Mouse (Mus musculus) neural tube, embryonic 15.5 days (tissue): ENCODE measurements around the gene Timp2. TPM values are rescaled to one million over a fixed set of nuclear protein-coding genes. Genes with fewer than 3 reads are reported as not detected.

Experiments
- ATAC-seq: fragments of 200-750 bp; cut with Nextera tagmentation; 2 replicates; pipeline ENCODE4 v1.8.0; 2017; ENCODE audit warnings: mild to moderate bottlenecking, moderate TSS enrichment, moderate library complexity; ENCODE audit not compliant: low FRiP score
- H3K27ac ChIP-seq: fragments of 300-500 bp; sonication (generic); replicated peaks from 2 replicates; pipeline ENCODE4 v1.5.1; 2015; ENCODE audit warnings: mild to moderate bottlenecking, inconsistent platforms
- H3K27me3 ChIP-seq: fragments of 300-500 bp; sonication (generic); replicated peaks from 2 replicates; pipeline ENCODE4 v1.6.1; 2015; ENCODE audit warnings: inconsistent platforms
- H3K36me3 ChIP-seq: fragments of 300-500 bp; sonication (generic); 2 replicates; pipeline ENCODE4 v1.6.1; 2015; ENCODE audit warnings: inconsistent platforms
- H3K4me1 ChIP-seq: fragments of 300-500 bp; sonication (generic); 2 replicates; pipeline ENCODE4 v1.6.1; 2015; ENCODE audit warnings: inconsistent platforms
- H3K4me2 ChIP-seq: fragments of 300-500 bp; sonication (generic); 2 replicates; pipeline ENCODE4 v1.6.1; 2015; ENCODE audit warnings: inconsistent platforms, mild to moderate bottlenecking, moderate library complexity
- H3K4me3 ChIP-seq: fragments of 300-500 bp; sonication (generic); replicated peaks from 2 replicates; pipeline ENCODE4 v1.5.1; 2015; ENCODE audit warnings: mild to moderate bottlenecking, inconsistent platforms
- H3K9ac ChIP-seq: fragments of 300-500 bp; sonication (generic); replicated peaks from 2 replicates; pipeline ENCODE4 v1.6.1; 2015; ENCODE audit warnings: mild to moderate bottlenecking, inconsistent platforms
- H3K9me3 ChIP-seq: fragments of 300-500 bp; sonication (generic); replicated peaks from 2 replicates; pipeline ENCODE4 v1.6.1; 2016; ENCODE audit warnings: inconsistent platforms
- WGBS: fragments of 180-500 bp; shearing (Covaris S2); methylation state at CpG from one replicate; pipeline ENCODE4 v1.1.7; 2015; ENCODE audit warnings: mixed read lengths; 5-methylcytosine and 5-hydroxymethylcytosine counted together
- polyA plus RNA-seq: library from polyadenylated mRNA; unstranded; fragments of >200 nt; fragmentation: Nextera tagmentation; extraction: Ambion mirVana; gene quantifications from 2 replicates; pipeline ENCODE4 v1.2.1, GENCODE M21; 2015

Gene Timp2
- polyA plus RNA-seq, 1 experiment from 2014 or later: 84.6 TPM

DNA sequence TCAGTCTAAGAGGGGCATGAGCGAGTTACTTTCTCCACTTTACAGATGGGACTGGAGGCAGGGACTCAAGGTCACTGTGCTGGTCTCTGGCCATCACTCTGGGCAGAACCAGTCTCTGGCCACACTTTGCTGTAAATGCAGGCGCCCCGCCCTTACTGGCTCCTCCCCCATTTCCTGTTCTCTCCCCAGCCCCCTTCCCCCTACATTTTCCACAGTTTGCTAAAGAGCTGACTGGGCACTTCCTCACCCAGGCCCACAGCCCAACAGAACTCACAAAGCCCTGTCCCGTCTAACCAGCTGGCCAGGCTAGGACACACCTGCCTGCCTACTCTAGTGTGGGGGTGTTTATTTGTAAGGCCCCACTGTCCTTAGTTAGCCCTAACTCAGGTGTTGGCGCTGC is 6.7 kb downstream of the Timp2 start:
- Histone ChIP-seq H3K4me2 (no peak overlapping the region), H3K4me1 (peaks cover 64% of the 10 kb centered on the region), H3K27me3 (no peaks in the 10 kb centered on the region), H3K27ac (no peak overlapping the region), H3K9me3 (no peaks in the 10 kb centered on the region), H3K4me3 (no peak overlapping the region), H3K36me3 (no peaks in the 10 kb centered on the region), H3K9ac (no peak overlapping the region)
- 75% methylated on average over 5 of the region's 5 CpGs for WGBS
- no peak for ATAC-seq

DNA sequence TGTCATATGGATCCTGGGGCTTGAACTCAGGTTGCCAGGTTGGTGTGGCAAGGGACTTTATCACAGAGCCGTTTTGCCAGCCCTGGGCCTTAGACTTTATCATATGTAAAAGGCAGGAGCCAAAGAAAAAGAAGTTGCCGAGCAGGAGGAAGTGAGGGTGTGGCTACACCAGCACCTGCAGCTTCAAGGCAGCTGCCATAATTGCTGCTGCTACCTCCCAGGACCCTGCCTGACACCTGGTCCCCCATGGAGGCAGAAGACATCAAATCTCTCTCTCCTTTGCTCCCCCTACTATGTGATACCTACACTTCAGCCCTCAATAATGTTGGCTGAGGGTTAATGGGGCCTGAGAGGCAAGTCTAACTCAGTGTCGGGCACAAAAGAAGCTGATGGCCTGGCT is 7.1 kb downstream of the Timp2 start:
- 52% methylated on average over 3 of the region's 3 CpGs for WGBS
- Histone ChIP-seq H3K27me3 (no peaks in the 10 kb centered on the region), H3K4me2 (no peak overlapping the region), H3K9ac (no peak overlapping the region), H3K4me1 (peaks cover 64% of the 10 kb centered on the region), H3K9me3 (no peaks in the 10 kb centered on the region), H3K27ac (no peak overlapping the region), H3K36me3 (no peaks in the 10 kb centered on the region), H3K4me3 (no peak overlapping the region)
- ATAC-seq: no peak

DNA sequence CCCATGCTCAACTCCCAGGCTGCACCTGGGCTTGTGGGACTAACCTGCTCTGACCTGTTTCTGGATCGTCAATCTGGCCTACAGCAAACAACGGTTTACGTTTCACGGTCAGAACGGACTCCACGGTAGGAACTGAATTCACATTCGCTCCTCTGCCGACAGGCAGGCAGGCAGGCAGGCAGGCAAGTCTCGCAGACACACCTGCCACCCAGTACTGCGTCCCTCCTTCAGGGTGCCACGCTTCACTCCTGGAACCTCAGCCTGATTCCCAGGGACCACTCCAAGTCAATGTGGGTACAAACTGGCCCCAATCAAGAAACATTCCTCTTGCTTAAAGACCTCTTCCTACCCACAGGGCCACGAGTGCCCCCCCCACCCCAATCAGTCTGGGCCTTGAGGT is 7.6 kb downstream of the Timp2 start:
- no peak overlapping the region for H3K27ac ChIP-seq
- no peak overlapping the region for H3K4me2 ChIP-seq
- H3K27me3 ChIP-seq: no peaks in the 10 kb centered on the region
- H3K9ac ChIP-seq: no peak overlapping the region
- H3K9me3 ChIP-seq: no peaks in the 10 kb centered on the region
- H3K4me1 ChIP-seq: peaks cover 64% of the 10 kb centered on the region
- H3K36me3 ChIP-seq: no peaks in the 10 kb centered on the region
- ATAC-seq: no peak
- H3K4me3 ChIP-seq: no peak overlapping the region
- 84% methylated on average over 12 of the region's 12 CpGs for WGBS

DNA sequence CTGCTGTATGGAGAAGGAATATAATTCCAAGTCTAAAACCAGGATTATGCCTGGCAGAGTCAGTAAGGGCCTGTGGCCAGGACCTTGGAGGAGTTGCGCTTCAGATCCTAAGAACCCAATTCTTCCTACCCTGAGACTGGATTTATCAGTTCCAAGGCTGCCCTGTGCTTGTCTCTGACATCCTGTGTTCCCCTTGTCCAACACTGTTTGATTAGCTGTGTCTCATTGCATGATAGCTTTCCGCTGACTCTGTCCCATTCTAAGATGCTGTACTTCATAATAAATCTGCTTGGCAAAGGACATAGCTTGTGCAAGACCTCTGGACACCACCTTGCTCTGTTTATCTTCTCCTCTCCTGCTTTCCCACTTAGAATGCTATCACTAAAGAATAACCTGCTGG is 8.1 kb downstream of the Timp2 start:
- Histone ChIP-seq H3K9me3 (no peaks in the 10 kb centered on the region), H3K4me2 (no peak overlapping the region), H3K4me1 (peaks cover 64% of the 10 kb centered on the region), H3K27ac (no peak overlapping the region), H3K36me3 (no peaks in the 10 kb centered on the region), H3K4me3 (no peak overlapping the region), H3K9ac (no peak overlapping the region), H3K27me3 (no peaks in the 10 kb centered on the region)
- ATAC-seq: no peak
- 91% methylated on average over 2 of the region's 2 CpGs for WGBS

DNA sequence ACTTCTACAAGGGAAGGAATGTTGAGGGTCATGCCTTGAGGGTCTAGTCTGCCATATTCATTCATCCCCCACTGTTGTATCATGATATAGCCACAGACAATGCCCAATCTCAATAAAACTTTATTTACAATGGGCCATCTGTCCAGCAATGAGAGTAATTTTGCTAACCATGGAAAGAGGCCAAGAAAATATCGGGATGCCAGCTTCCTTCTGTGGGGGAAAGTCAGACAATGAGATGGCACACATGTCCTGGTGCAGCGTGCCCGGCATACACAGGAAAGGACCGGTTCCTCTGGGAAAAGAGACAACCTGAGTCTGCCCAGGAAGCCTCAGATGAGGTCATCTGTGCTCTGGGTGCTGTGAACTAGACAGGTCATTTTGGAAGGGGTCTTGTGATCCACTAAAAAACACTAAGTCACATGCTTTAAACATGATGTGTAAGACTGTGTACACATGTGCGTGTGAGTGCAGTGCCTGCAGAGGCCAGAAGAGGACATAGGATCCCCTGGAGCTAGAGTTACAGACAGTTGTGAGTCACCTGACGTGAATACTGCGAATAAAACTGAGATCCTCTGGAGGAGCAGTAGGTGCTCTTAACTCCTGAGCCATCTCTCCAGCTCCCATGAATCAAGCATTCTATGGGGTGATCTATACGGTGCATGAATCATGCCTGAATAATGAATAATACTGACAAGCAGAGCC is 9.0 kb downstream of the Timp2 start:
- ATAC-seq: no peak
- 72% methylated on average over 8 of the region's 8 CpGs for WGBS
- H3K4me1 ChIP-seq: peaks cover 64% of the 10 kb centered on the region
- no peak overlapping the region for H3K4me2 ChIP-seq
- H3K27me3 ChIP-seq: no peaks in the 10 kb centered on the region
- no peaks in the 10 kb centered on the region for H3K9me3 ChIP-seq
- H3K36me3 ChIP-seq: no peaks in the 10 kb centered on the region
- no peak overlapping the region for H3K9ac ChIP-seq
- no peak overlapping the region for H3K4me3 ChIP-seq
- peak overlapping the region; percentile 37; the same call in 1 of the 2 replicates for H3K27ac ChIP-seq

DNA sequence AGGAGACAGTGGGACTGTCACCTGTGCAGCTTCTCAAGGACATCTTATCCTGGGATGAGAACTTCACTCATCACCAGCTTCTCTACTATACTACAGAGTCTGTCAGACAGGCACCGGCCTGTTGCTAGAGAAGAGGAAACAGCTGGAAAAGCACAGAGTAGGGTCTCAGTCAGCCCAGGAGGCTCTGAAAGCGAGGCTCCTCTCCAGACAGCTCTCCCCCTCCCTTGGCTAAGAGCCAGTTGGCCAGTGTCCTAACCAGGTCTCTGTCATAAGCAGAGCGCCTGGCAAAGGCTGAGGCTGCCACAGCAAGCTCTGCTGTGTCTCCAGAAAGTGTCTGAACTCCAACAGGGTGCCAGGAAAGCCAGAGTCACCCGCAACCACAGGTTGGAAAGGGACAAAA is 9.8 kb downstream of the Timp2 start:
- Histone ChIP-seq H3K4me3 (no peak overlapping the region), H3K4me1 (peaks cover 64% of the 10 kb centered on the region), H3K27me3 (no peaks in the 10 kb centered on the region), H3K9ac (no peak overlapping the region), H3K36me3 (no peaks in the 10 kb centered on the region), H3K4me2 (no peak overlapping the region), H3K9me3 (no peaks in the 10 kb centered on the region), H3K27ac (peak overlapping the region; percentile 37; the same call in 1 of the 2 replicates)
- 48% methylated on average over 4 of the region's 4 CpGs for WGBS
- ATAC-seq: no peak

DNA sequence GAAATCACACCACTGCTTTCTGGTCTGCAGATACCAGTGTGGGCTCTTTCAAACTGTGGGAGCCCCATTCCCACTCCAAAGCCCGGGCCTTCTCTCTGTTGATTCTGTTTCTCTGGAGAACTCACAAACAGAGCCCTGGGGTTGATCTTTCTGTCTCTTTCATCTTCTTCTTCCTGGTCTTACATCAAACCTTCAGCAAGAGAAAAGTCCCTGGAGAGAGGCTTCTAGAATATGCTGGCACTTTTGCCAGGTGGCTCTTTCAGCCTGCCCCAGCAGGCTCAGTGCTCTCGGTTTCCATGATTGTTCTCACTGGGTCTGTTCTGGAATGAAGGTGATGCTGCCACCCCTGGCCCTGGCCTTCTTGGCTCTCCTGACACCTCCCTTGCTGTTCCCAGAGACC is 11.9 kb downstream of the Timp2 start:
- H3K27ac ChIP-seq: no peak overlapping the region

DNA sequence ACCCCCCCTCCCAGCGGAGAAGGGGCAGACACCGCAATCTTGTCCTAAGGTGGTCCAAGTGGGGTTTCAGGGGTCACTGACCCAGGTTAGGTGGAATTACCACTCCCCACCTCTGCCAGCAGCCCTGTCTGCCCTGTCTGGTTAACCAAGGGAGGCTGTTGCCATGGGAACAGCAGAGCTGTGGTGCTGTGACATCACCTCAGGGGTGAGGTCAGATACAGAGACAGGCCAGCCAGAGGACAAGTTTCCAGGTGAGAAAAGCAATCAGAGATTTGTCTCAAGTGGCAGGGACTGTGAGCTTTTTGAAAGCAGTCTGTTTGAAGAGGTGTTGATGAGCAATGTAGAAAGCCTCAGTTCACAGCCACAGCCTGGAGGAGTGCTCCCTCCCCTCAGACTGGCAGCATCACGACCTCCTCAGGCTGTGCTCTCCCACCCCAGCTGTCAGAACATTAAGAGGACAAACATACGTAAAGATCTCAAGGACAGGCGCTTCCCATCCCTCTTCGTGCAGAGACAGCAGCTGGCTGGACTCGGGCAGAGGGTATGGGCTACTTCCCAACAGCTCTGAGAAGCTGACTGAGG is 13.0 kb downstream of the Timp2 start, which contains the start of gene Cep295nl:
TSS of gene Cep295nl (minus strand) at position 101 of the 582 bp plus-strand sequence.
- peaks cover 49% of the 10 kb centered on the region for H3K4me1 ChIP-seq
- no peak within 1 kb of the TSS for H3K4me2 ChIP-seq
- H3K9me3 ChIP-seq: no peaks in the 10 kb centered on the region
- H3K9ac ChIP-seq: no peak within 1 kb of the TSS
- no peak for ATAC-seq
- H3K36me3 ChIP-seq: no peaks in the 10 kb centered on the region
- no peaks in the 10 kb centered on the region for H3K27me3 ChIP-seq
- no peak within 1 kb of the TSS for H3K4me3 ChIP-seq
- H3K27ac ChIP-seq: peak within 1 kb of the TSS; percentile 28; the same call in 1 of the 2 replicates
- WGBS: 42% methylated on average over 7 of the region's 7 CpGs

More for the DNA sequence above, 11.9 kb downstream of the Timp2 start:
- Histone ChIP-seq H3K36me3 (no peaks in the 10 kb centered on the region), H3K9me3 (no peaks in the 10 kb centered on the region), H3K27me3 (no peaks in the 10 kb centered on the region), H3K4me3 (no peak overlapping the region), H3K4me2 (no peak overlapping the region), H3K4me1 (peaks cover 54% of the 10 kb centered on the region), H3K9ac (no peak overlapping the region)
- no peak for ATAC-seq
- WGBS: 88% methylated on average over 2 of the region's 2 CpGs

DNA sequence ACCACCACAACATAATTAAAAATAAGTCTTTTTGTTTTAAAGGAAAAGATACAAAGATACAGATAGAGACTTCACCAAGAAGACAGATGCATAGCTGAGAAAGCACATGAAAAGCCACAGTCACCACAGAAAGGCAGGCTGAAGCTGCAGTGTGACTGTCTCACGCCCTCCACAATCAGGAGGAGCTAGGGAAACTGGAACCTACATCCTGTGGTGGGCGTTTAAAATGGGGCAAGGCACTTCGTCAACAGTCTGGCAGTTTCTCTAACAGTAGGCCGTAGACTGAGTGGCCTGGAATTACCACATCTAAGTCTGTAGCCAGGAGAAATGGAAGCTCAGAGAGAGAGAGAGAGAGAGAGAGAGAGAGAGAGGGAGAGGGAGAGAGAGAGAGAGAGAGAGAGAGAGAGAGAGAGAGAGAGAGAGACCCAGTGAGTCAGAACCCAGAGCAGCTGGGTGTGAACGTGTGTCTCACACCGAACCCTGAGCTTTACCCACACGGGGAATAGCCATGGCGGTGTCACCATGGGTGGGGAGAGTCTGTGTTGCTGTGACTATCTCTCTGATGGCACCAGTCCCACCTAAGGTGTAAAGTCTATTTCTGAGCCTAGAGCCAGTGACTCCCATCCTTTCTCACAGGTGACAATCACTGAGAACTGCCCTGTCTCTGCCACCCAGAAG is 17.9 kb downstream of the Timp2 start:
- Histone ChIP-seq H3K4me1 (peaks cover 11% of the 10 kb centered on the region), H3K9me3 (no peaks in the 10 kb centered on the region), H3K4me3 (no peak overlapping the region), H3K27ac (no peak overlapping the region), H3K27me3 (no peaks in the 10 kb centered on the region), H3K36me3 (0 out of 2 replicates have a peak, but pooled peaks cover 7% of the 10 kb centered on the region), H3K9ac (no peak overlapping the region), H3K4me2 (no peak overlapping the region)
- WGBS: 73% methylated on average over 8 of the region's 8 CpGs
- ATAC-seq: no peak

DNA sequence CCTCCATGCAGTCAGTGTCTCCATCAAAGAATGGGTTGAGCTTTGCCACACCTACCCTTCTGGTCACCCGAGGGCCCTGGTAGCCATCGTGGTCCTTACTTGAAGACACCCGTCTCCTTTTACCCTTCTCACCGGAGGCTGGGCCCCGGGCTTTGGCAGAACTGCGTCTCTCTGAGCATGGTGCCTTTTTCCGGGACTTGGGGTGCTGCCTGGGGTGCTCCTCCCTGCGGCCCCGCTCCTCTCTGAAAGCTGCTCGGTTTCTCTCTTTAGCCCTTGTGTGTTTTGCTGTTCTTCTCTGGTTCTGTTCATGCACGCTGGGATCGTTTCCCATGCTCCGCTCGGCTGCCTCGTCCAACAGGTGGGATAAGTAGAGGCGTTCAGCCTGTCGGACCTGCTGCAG is 22.1 kb downstream of the Timp2 start:
- 90% methylated on average over 17 of the region's 17 CpGs for WGBS
- ATAC-seq: no peak

DNA sequence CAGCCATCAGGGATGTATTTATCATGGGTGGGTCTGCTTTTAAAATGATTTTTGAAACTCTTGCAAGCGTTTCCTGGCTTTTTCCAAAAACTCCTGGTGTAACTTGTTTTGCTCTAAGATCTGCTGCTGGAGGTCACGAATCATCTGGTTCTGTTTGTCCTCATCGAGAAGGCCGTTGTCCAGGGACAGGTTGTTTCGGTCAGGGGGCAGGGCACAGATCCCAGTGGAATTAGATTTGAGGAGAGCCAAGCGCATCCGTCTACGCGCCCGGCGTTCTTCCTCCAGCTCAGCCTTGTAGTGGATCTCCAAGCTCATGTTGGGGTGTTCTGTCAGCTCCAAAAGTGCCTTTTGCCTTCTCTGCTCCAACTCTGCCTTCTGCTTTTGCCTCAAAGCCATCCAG is 23.2 kb downstream of the Timp2 start:
- no peak for ATAC-seq
- H3K36me3 ChIP-seq: 0 out of 2 replicates have a peak, but pooled peaks cover 7% of the 10 kb centered on the region
- no peak overlapping the region for H3K4me3 ChIP-seq
- no peak overlapping the region for H3K27ac ChIP-seq
- no peak overlapping the region for H3K9ac ChIP-seq
- H3K27me3 ChIP-seq: no peaks in the 10 kb centered on the region
- H3K4me1 ChIP-seq: peaks cover 22% of the 10 kb centered on the region
- no peak overlapping the region for H3K4me2 ChIP-seq
- no peaks in the 10 kb centered on the region for H3K9me3 ChIP-seq
- 93% methylated on average over 11 of the region's 11 CpGs for WGBS

More for the DNA sequence above, 22.1 kb downstream of the Timp2 start:
- Histone ChIP-seq H3K27me3 (no peaks in the 10 kb centered on the region), H3K4me3 (no peak overlapping the region), H3K9me3 (no peaks in the 10 kb centered on the region), H3K4me2 (no peak overlapping the region), H3K27ac (no peak overlapping the region), H3K4me1 (peaks cover 12% of the 10 kb centered on the region), H3K9ac (no peak overlapping the region), H3K36me3 (0 out of 2 replicates have a peak, but pooled peaks cover 7% of the 10 kb centered on the region)

DNA sequence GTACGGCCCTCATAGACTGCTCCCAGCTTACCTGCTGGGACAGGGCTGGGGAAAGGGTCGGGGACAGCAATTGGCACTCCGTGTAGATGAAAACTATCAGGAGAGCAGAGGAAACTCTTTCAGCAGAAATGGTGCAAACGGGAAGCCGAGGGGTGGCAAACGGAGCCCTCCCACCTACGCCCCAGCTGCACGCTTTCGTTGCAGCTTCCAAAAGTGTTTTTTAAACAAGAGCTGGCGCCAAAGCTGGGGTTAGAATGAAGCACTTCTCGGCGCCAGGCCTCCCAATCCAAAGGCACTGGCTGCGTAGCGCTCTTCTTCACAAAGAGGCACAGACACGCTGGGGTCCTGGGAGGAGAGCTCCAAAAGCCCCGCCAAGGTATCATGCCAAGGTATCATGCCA is 24.8 kb downstream of the Timp2 start:
- H3K27me3 ChIP-seq: no peaks in the 10 kb centered on the region
- H3K36me3 ChIP-seq: 0 out of 2 replicates have a peak, but pooled peaks cover 7% of the 10 kb centered on the region
- ATAC-seq: no peak
- H3K4me1 ChIP-seq: peaks cover 34% of the 10 kb centered on the region
- H3K4me2 ChIP-seq: no peak overlapping the region
- 96% methylated on average over 16 of the region's 16 CpGs for WGBS
- H3K9ac ChIP-seq: no peak overlapping the region
- no peak overlapping the region for H3K4me3 ChIP-seq
- H3K9me3 ChIP-seq: no peaks in the 10 kb centered on the region
- H3K27ac ChIP-seq: no peak overlapping the region
